Mouse (Mus musculus): Measurements from ENCODE around the gene Selenok. TPM values are rescaled to one million over a fixed set of nuclear protein-coding genes. Genes with fewer than 3 reads are reported as not detected.

Selenok gene
- polyA plus RNA-seq, 1 experiment: 2.3 TPM

DNA sequence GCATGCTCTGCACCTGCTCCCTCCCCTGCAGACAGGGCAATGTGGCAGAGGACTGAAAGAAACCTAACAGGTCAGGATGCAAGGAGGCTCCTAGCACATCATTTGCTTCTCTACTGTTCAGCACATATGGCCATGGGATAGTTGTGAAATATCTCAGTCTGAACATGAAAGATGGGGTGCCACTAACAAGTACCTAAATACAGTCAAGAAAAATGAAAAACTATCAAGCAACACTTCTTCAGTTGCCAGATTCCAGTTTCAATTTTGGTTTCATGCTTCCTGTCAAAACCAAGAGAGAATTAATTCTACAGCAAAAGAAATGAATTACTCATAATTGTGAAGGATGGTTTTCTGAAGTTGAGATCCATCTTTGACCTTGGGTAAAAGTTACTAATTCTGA, 10.7 kb upstream of the Selenok start:
- TF ChIP-seq TAL1 (IDR thresholded peaks at IDR 0.05; ENCODE audit: low read length): no peak
- no peak for TF ChIP-seq GATA1 (IDR thresholded peaks at IDR 0.05; ENCODE audit: low read length)
- H3K4me1 ChIP-seq (ENCODE audit: control insufficient read depth): no peaks in the 10 kb centered on the region
- no peaks in the 10 kb centered on the region for H3K27me3 ChIP-seq (ENCODE audit: control insufficient read depth)
- H3K9me3 ChIP-seq (ENCODE audit: control insufficient read depth, low read length): peaks cover 2% of the 10 kb centered on the region
- no peak overlapping the region for H3K4me3 ChIP-seq (replicated peaks)
- H3K36me3 ChIP-seq (ENCODE audit: control insufficient read depth): no peaks in the 10 kb centered on the region

- H3K4me1 ChIP-seq (ENCODE audit: control insufficient read depth): peaks cover 33% of the 10 kb centered on the region
- peaks cover 31% of the 10 kb centered on the region for H3K36me3 ChIP-seq (ENCODE audit: control insufficient read depth)
- peak overlapping the region; percentile 94 for H3K4me3 ChIP-seq (replicated peaks)
- no peaks in the 10 kb centered on the region for H3K27me3 ChIP-seq (ENCODE audit: control insufficient read depth)
- no peaks in the 10 kb centered on the region for H3K9me3 ChIP-seq (ENCODE audit: control insufficient read depth, low read length)
- no peak for TF ChIP-seq TAL1 (IDR thresholded peaks at IDR 0.05; ENCODE audit: low read length)
- TF ChIP-seq GATA1 (IDR thresholded peaks at IDR 0.05; ENCODE audit: low read length): no peak
Observed at GRCm38 (mm10) chr14:29967611-29968010, 497 bp upstream of the Selenok start.

DNA sequence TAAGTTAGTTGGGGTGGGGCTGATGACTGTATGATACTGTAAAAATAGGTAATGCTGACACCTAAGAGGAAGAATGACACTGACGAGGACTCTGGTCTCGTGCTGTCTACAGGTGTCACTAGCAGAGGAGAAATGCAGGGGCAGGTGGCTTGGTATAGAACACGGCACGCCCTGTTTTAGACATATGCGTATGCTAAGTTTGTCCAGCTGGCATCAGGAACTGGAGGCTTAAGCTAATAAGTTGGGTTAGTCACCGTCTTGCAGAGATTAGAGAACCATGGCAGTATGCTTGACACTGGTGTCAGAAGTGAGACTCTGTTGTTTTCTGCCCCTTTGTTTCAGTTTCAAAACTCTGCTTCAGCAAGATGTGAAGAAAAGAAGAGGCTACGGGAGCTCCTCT, 3.3 kb downstream of the Selenok start:
- no peaks in the 10 kb centered on the region for H3K27me3 ChIP-seq (ENCODE audit: control insufficient read depth)
- no peak for TF ChIP-seq TAL1 (IDR thresholded peaks at IDR 0.05; ENCODE audit: low read length)
- no peak for TF ChIP-seq GATA1 (IDR thresholded peaks at IDR 0.05; ENCODE audit: low read length)
- no peak overlapping the region for H3K4me3 ChIP-seq (replicated peaks)
- peaks cover 67% of the 10 kb centered on the region for H3K36me3 ChIP-seq (ENCODE audit: control insufficient read depth)
- no peaks in the 10 kb centered on the region for H3K9me3 ChIP-seq (ENCODE audit: control insufficient read depth, low read length)
- H3K4me1 ChIP-seq (ENCODE audit: control insufficient read depth): peaks cover 33% of the 10 kb centered on the region

- TF ChIP-seq GATA1 (IDR thresholded peaks at IDR 0.05; ENCODE audit: low read length) (no peak), TAL1 (IDR thresholded peaks at IDR 0.05; ENCODE audit: low read length) (no peak)
- peaks cover 72% of the 10 kb centered on the region for H3K36me3 ChIP-seq (ENCODE audit: control insufficient read depth)
- H3K9me3 ChIP-seq (ENCODE audit: control insufficient read depth, low read length): no peaks in the 10 kb centered on the region
- peaks cover 33% of the 10 kb centered on the region for H3K4me1 ChIP-seq (ENCODE audit: control insufficient read depth)
- H3K27me3 ChIP-seq (ENCODE audit: control insufficient read depth): no peaks in the 10 kb centered on the region
- H3K4me3 ChIP-seq (replicated peaks): no peak overlapping the region
Observed at GRCm38 (mm10) chr14:29971993-29972392, 3.9 kb downstream of the Selenok start.

GRCm38 (mm10) chr14:29976927-29977326, 8.8 kb downstream of the Selenok start:
- no peak overlapping the region for H3K4me3 ChIP-seq (replicated peaks)
- H3K27me3 ChIP-seq (ENCODE audit: control insufficient read depth): no peaks in the 10 kb centered on the region
- peaks cover 24% of the 10 kb centered on the region for H3K4me1 ChIP-seq (ENCODE audit: control insufficient read depth)
- no peaks in the 10 kb centered on the region; the same call in 1 of the 2 replicates for H3K9me3 ChIP-seq (ENCODE audit: control insufficient read depth, low read length)
- TF ChIP-seq GATA1 (IDR thresholded peaks at IDR 0.05; ENCODE audit: low read length): no peak
- no peak for TF ChIP-seq TAL1 (IDR thresholded peaks at IDR 0.05; ENCODE audit: low read length)
- H3K36me3 ChIP-seq (ENCODE audit: control insufficient read depth): peaks cover 64% of the 10 kb centered on the region

DNA sequence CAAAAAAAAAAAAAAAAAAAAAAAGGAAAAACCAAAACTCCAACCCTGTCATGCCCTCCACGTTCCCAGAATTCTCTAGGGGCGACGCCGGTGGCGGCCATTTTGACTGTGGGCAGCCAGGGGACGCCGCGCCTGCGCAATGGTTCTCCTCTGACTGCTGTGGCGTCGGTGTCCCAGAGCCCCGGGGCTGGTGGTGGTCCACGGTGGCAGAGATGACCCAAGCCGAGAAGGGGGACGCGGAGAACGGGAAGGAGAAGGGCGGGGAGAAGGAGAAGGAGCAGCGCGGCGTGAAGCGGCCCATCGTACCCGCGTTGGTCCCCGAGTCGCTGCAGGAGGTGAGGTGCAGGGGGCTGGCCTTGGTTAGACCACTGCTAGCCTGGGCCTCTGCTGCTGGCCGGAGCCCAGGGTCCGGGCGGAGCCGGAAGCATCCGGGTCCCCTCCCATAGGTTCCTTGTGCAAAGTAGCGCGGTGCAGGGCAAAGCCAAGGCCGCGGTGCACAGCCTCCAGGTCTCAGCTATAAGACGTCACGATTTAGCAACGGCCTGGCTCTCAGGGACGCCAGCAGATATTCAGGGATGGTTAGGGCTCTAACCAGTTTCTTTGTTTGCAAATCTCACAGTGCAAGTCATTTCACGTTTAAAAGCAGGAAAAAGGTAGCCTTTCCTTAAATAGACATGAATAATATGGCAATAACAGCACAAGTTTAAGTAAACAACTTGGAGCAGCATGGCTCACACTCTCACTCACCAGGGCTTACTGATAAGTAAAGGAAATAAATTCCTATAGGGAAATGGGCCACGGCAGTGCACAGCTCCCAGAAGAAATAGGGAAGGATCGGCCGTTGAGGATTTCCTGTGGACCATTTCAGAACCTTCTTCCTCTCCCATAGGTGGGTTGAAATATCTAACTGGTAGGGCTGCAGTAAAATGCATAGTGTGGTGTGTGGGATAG, 10.4 kb downstream of the Selenok start, which contains the start of gene Actr8:
Actr8 (plus strand) TSS at position 84 of the 951 bp plus-strand sequence.
- peak within 1 kb of the TSS; percentile 100 for H3K4me3 ChIP-seq (replicated peaks)
- peaks cover 64% of the 10 kb centered on the region for H3K36me3 ChIP-seq (ENCODE audit: control insufficient read depth)
- no peaks in the 10 kb centered on the region; the same call in 1 of the 2 replicates for H3K9me3 ChIP-seq (ENCODE audit: control insufficient read depth, low read length)

DNA sequence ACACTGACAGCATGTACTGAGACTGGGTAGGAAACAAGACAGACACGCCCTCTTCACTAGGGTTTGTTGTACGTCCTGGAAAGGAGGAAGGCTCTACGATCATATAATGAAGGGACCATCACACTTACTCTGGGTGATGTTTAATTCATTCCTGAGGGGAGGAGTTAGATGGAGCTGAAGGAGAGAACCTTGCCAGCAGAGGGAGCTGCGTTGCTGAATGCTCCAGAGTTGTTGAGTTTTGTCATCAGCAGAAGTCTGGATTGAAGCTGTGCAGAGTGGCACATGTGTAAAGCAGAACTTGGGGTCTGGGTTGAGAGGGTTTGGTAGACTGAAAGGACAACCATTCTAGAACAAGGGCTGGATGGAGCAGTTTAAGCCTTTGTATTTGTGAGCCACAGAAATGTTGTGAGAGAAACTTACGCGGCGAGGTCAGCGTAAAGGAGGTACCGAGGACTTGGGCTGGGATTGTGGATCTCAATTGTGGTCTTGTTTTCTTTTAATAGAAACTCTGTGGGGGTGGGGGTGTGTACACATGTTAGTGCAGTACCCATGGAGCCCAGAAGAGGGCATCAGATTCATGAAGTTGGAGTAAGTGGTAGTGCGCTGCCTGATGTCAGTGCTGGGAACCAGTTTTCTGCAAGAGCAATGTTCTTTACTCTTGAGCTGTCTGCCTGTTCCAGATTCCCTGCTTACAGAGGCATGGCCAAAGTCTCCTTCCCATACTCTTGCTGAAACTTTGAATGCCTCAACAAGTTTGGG, 12.5 kb downstream of the Selenok start:
- Histone ChIP-seq H3K27me3 (ENCODE audit: control insufficient read depth) (no peaks in the 10 kb centered on the region), H3K36me3 (ENCODE audit: control insufficient read depth) (peaks cover 66% of the 10 kb centered on the region), H3K4me3 (replicated peaks) (no peak overlapping the region), H3K4me1 (ENCODE audit: control insufficient read depth) (peaks cover 22% of the 10 kb centered on the region), H3K9me3 (ENCODE audit: control insufficient read depth, low read length) (no peaks in the 10 kb centered on the region; the same call in 1 of the 2 replicates)
- TF ChIP-seq TAL1 (IDR thresholded peaks at IDR 0.05; ENCODE audit: low read length) (no peak), GATA1 (IDR thresholded peaks at IDR 0.05; ENCODE audit: low read length) (no peak)

More for the DNA sequence above, 10.4 kb downstream of the Selenok start, which contains the start of gene Actr8:
- Histone ChIP-seq H3K4me1 (ENCODE audit: control insufficient read depth) (peaks cover 22% of the 10 kb centered on the region), H3K27me3 (ENCODE audit: control insufficient read depth) (no peaks in the 10 kb centered on the region)
- TF ChIP-seq GATA1 (IDR thresholded peaks at IDR 0.05; ENCODE audit: low read length): no peak
- TF ChIP-seq TAL1 (IDR thresholded peaks at IDR 0.05; ENCODE audit: low read length): no peak

DNA sequence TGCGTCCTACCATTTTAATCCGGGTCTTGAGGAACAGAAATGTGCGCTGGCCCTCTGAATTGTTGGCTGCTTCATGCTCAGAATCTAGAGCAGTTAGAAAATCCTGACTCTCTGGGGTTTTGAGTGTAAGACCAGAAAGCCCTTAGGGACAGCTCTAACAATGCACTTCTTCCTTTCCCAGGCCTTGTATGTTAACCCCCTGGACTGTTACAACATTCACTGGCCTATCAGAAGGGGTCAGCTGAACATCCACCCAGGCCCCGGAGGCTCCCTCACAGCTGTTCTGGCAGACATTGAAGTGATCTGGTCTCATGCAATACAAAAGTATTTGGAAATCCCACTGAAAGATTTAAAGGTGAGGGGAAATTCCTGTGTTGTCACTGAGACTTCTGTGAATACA, 18.0 kb downstream of the Selenok start:
- H3K9me3 ChIP-seq (ENCODE audit: control insufficient read depth, low read length): no peaks in the 10 kb centered on the region; the same call in 1 of the 2 replicates
- H3K27me3 ChIP-seq (ENCODE audit: control insufficient read depth): no peaks in the 10 kb centered on the region
- H3K4me3 ChIP-seq (replicated peaks): no peak overlapping the region
- TF ChIP-seq TAL1 (IDR thresholded peaks at IDR 0.05; ENCODE audit: low read length) (no peak), GATA1 (IDR thresholded peaks at IDR 0.05; ENCODE audit: low read length) (no peak)
- no peaks in the 10 kb centered on the region for H3K4me1 ChIP-seq (ENCODE audit: control insufficient read depth)
- H3K36me3 ChIP-seq (ENCODE audit: control insufficient read depth): peaks cover 99% of the 10 kb centered on the region

- Histone ChIP-seq H3K9me3 (ENCODE audit: control insufficient read depth, low read length) (no peaks in the 10 kb centered on the region), H3K36me3 (ENCODE audit: control insufficient read depth) (peaks cover 100% of the 10 kb centered on the region), H3K27me3 (ENCODE audit: control insufficient read depth) (no peaks in the 10 kb centered on the region), H3K4me1 (ENCODE audit: control insufficient read depth) (no peaks in the 10 kb centered on the region), H3K4me3 (replicated peaks) (no peak overlapping the region)
- no peak for TF ChIP-seq GATA1 (IDR thresholded peaks at IDR 0.05; ENCODE audit: low read length)
Observed at GRCm38 (mm10) chr14:29987276-29987675, 19.2 kb downstream of the Selenok start.
